Mouse (Mus musculus): ENCODE results near the gene Gbp5.

GRCm38 (mm10) chr3:142531595-142531994 lies 37.8 kb downstream of the Gbp5 start:
- no peak for TF ChIP-seq POLR2A (IDR thresholded peaks at IDR 0.05; ENCODE audit: low read depth, low read length)
- TF ChIP-seq CTCF (IDR thresholded peaks at IDR 0.05; ENCODE audit: borderline replicate concordance, insufficient read depth, low read length): no peak

All from embryonic fibroblast, embryonic 13.5 days (primary cell).